Mouse (Mus musculus) CH12.LX (cell line): ENCODE measurements around the gene Cyp2d11. TPM values are rescaled to one million over a fixed set of nuclear protein-coding genes. Genes with fewer than 3 reads are reported as not detected.
"Not testable (repeated sequence)": the region's sequence is repeated elsewhere in the genome, so short reads cannot be mapped to it uniquely, and the experiment has no call there.

ENCODE experiments used
- DNase-seq: peaks from one replicate; pipeline ENCODE4 v3.0.0-alpha.2; 2013; ENCODE audit errors: extremely low read depth
- H3K27ac ChIP-seq: 2 replicates; pipeline ENCODE4 v1.5.1; 2012; ENCODE audit warnings: low read depth, mild to moderate bottlenecking, control low read depth, moderate library complexity; ENCODE audit not compliant: insufficient read depth
- H3K27me3 ChIP-seq: replicated peaks from 2 replicates; pipeline ENCODE3; 2012; ENCODE audit warnings: inconsistent platforms
- H3K36me3 ChIP-seq, 2 experiments: replicated peaks in 1 of 2; 2 replicates each; pipeline versions ENCODE3 to v1.6.1; 2012; ENCODE audit warnings: inconsistent platforms in 1 of 2, low read length in 1 of 2, mild to moderate bottlenecking in 1 of 2, mixed read lengths in 1 of 2, moderate library complexity in 1 of 2; ENCODE audit not compliant: control insufficient read depth in 1 of 2, insufficient read depth in 1 of 2
- H3K4me1 ChIP-seq, 2 experiments: 2 replicates each; pipeline ENCODE4 v1.6.1; 2012; ENCODE audit warnings: inconsistent platforms in 1 of 2, moderate library complexity in 1 of 2; ENCODE audit not compliant: insufficient read depth in 2 of 2, control insufficient read depth in 1 of 2
- H3K4me2 ChIP-seq: 2 replicates; pipeline ENCODE4 v1.6.1; 2012; ENCODE audit warnings: low read depth, mild to moderate bottlenecking, control low read depth; ENCODE audit not compliant: poor library complexity, insufficient read depth, severe bottlenecking
- H3K4me3 ChIP-seq, 3 experiments: fragments of 150-350 bp in 1 of 3; sonication (generic) in 1 of 3; replicated peaks in 1 of 3; 2 replicates each; pipeline versions ENCODE3 to v1.5.1; 2011 to 2012; ENCODE audit warnings: low read depth in 2 of 3, low read length in 2 of 3, mild to moderate bottlenecking in 2 of 3, moderate library complexity in 2 of 3, control low read depth in 1 of 3, improper control_type of control experiment in 1 of 3, inconsistent platforms in 1 of 3, mixed read lengths in 1 of 3; ENCODE audit not compliant: poor library complexity in 1 of 3
- H3K79me2 ChIP-seq: replicated peaks from 2 replicates; pipeline ENCODE4 v1.6.1; 2012; ENCODE audit warnings: mild to moderate bottlenecking, moderate library complexity; ENCODE audit not compliant: control insufficient read depth, poor library complexity, insufficient read depth, severe bottlenecking; ENCODE audit errors: extremely low read depth
- H3K9ac ChIP-seq: 2 replicates; pipeline ENCODE4 v1.6.1; 2012; ENCODE audit warnings: low read depth, mild to moderate bottlenecking, control low read depth, moderate library complexity; ENCODE audit not compliant: insufficient read depth
- H3K9me3 ChIP-seq: replicated peaks from 2 replicates; pipeline ENCODE3; 2012; ENCODE audit warnings: low read length, inconsistent platforms, mixed read lengths
- CTCF ChIP-seq, 2 experiments: IDR thresholded peaks in 1 of 2; conservative IDR thresholded peaks in 1 of 2; 2 replicates each; pipeline ENCODE4 v1.5.1; 2011 to 2012; ENCODE audit warnings: low read depth in 2 of 2, low read length in 2 of 2, improper control_type of control experiment in 1 of 2, inconsistent platforms in 1 of 2, mild to moderate bottlenecking in 1 of 2, moderate library complexity in 1 of 2
- ELF1 ChIP-seq: IDR thresholded peaks from 2 replicates; pipeline ENCODE4 v1.6.1; 2014; ENCODE audit warnings: low read depth, mild to moderate bottlenecking, inconsistent platforms, low read length, improper control_type of control experiment
- GABPA ChIP-seq: IDR thresholded peaks from 2 replicates; pipeline ENCODE4 v1.6.1; 2012; ENCODE audit warnings: low read depth, low read length, improper control_type of control experiment, inconsistent platforms; ENCODE audit not compliant: insufficient replicate concordance
- IRF4 ChIP-seq: IDR thresholded peaks from 2 replicates; pipeline ENCODE4 v1.6.1; 2014; ENCODE audit warnings: low read depth, mild to moderate bottlenecking, inconsistent platforms, low read length, improper control_type of control experiment
- JUN ChIP-seq: IDR thresholded peaks from 2 replicates; pipeline ENCODE4 v1.6.1; 2011; ENCODE audit warnings: low read depth, mild to moderate bottlenecking, low read length, improper control_type of control experiment, moderate library complexity; ENCODE audit not compliant: insufficient read depth
- KAT2A ChIP-seq: IDR thresholded peaks from 2 replicates; pipeline ENCODE4 v1.6.1; 2012; ENCODE audit warnings: low read length, improper control_type of control experiment, inconsistent platforms; ENCODE audit not compliant: insufficient replicate concordance
- MAFK ChIP-seq: IDR thresholded peaks from 2 replicates; pipeline ENCODE4 v1.6.1; 2011; ENCODE audit warnings: low read length, improper control_type of control experiment; ENCODE audit not compliant: insufficient replicate concordance
- MAX ChIP-seq: IDR thresholded peaks from 2 replicates; pipeline ENCODE4 v1.6.1; 2011; ENCODE audit warnings: low read length, improper control_type of control experiment
- MAZ ChIP-seq: IDR thresholded peaks from 2 replicates; pipeline ENCODE4 v1.6.1; 2012; ENCODE audit warnings: low read depth, mild to moderate bottlenecking, inconsistent platforms, low read length, improper control_type of control experiment, moderate library complexity
- MEF2A ChIP-seq: IDR thresholded peaks from 2 replicates; pipeline ENCODE4 v1.6.1; 2014; ENCODE audit warnings: low read depth, mild to moderate bottlenecking, inconsistent platforms, low read length, improper control_type of control experiment, borderline replicate concordance
- MXI1 ChIP-seq: IDR thresholded peaks from 2 replicates; pipeline ENCODE4 v1.6.1; 2011; ENCODE audit warnings: mild to moderate bottlenecking, low read depth, low read length, improper control_type of control experiment
- NRF1 ChIP-seq: IDR thresholded peaks from 2 replicates; pipeline ENCODE4 v1.6.1; 2014; ENCODE audit warnings: low read depth, mild to moderate bottlenecking, inconsistent platforms, low read length, improper control_type of control experiment, moderate library complexity
- POLR2A ChIP-seq: IDR thresholded peaks from 2 replicates; pipeline ENCODE4 v1.6.1; 2011; ENCODE audit warnings: low read depth, mild to moderate bottlenecking, improper control_type of control experiment, low read length
- RAD21 ChIP-seq: IDR thresholded peaks from 2 replicates; pipeline ENCODE4 v1.6.1; 2011; ENCODE audit warnings: low read depth, mild to moderate bottlenecking, low read length, improper control_type of control experiment, moderate library complexity
- RCOR1 ChIP-seq: conservative IDR thresholded peaks from 2 replicates; pipeline ENCODE4 v1.6.1; 2012; ENCODE audit warnings: low read depth, mild to moderate bottlenecking, inconsistent platforms, low read length, improper control_type of control experiment
- SIN3A ChIP-seq: IDR thresholded peaks from 2 replicates; pipeline ENCODE4 v1.6.1; 2012; ENCODE audit warnings: low read length, improper control_type of control experiment, inconsistent platforms
- SMC3 ChIP-seq: IDR thresholded peaks from 2 replicates; pipeline ENCODE4 v1.6.1; 2011; ENCODE audit warnings: low read depth, low read length, improper control_type of control experiment
- TBP ChIP-seq: conservative IDR thresholded peaks from 2 replicates; pipeline ENCODE4 v1.6.1; 2011; ENCODE audit warnings: low read depth, low read length, improper control_type of control experiment
- TCF12 ChIP-seq: IDR thresholded peaks from 2 replicates; pipeline ENCODE4 v1.6.1; 2014; ENCODE audit warnings: low read depth, mild to moderate bottlenecking, inconsistent platforms, low read length, improper control_type of control experiment
- USF1 ChIP-seq: IDR thresholded peaks from 2 replicates; pipeline ENCODE4 v1.6.1; 2014; ENCODE audit warnings: low read depth, mild to moderate bottlenecking, inconsistent platforms, low read length, improper control_type of control experiment
- ZNF384 ChIP-seq: IDR thresholded peaks from 2 replicates; pipeline ENCODE4 v1.6.1; 2012; ENCODE audit warnings: low read depth, low read length, improper control_type of control experiment, inconsistent platforms
- dilution Hi-C: fragments of 300-500 bp; cut with MboI; formaldehyde crosslinking; loops from 2 replicates; pipeline ENCODE4 v1.14.3; 2020; ENCODE audit warnings: low sequenced_read_pairs; ENCODE audit not compliant: extremely low pct_unique_long_range_greater_than_20kb, extremely low pct_ligation_motif_present
- in situ Hi-C: fragments of 300-500 bp; cut with MboI; formaldehyde crosslinking; loops from 3 replicates; pipeline ENCODE4 v1.14.3; 2019; ENCODE audit warnings: low sequenced_read_pairs, low pct_ligation_motif_present, low pct_unique_long_range_greater_than_20kb, mixed read lengths
- polyA plus RNA-seq: library from polyadenylated mRNA; unstranded; fragments of >175 nt; gene quantifications from 2 replicates; pipeline ENCODE4 v1.2.1, GENCODE M21; 2012; ENCODE audit warnings: low read depth; ENCODE audit not compliant: insufficient read length
- total RNA-seq, 2 experiments: library from RNA; depleted of rRNA; stranded (reverse); fragments of 300-350 nt in 1 of 2; fragments of >200 nt in 1 of 2; gene quantifications; 2 replicates each; pipeline ENCODE4 v1.2.3; 2012 to 2014

The Cyp2d11 gene
- total RNA-seq (2012; rRNA removed) (not detected in 2 replicates), total RNA-seq (2014; rRNA removed) (not detected in 2 replicates), polyA plus RNA-seq (not detected in 2 replicates)

DNA sequence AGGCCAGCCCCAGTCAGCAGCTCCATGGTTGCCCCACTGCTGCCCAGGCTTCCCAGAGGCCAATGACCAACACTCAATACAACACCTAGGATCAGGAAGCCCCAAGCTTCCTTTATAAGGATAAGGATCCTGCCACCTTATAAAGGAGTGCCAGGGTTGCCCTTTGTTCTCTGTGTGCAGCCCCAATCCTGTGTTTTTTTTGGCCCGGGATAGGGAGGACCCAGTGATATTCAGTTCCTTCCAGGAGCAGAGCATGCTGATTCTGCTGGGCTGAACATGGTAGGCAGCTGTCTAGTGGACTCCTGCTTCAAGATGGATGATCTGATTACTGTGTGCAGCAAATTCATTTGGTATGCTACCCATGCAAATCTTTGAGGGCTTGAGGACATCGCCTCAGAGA lies at the start of gene Cyp2d11:
Gene Cyp2d11, minus strand, starts transcription at position 101 of the 400 bp plus-strand sequence.
- H3K4me2 ChIP-seq, H3K4me1 ChIP-seq, H3K36me3 ChIP-seq, DNase-seq, dilution Hi-C loops, H3K27ac ChIP-seq, H3K9ac ChIP-seq, H3K4me3 ChIP-seq, H3K9me3 ChIP-seq, in situ Hi-C loops, H3K79me2 ChIP-seq: not testable (repeated sequence)
- peaks cover 23% of the 10 kb centered on the region for H3K27me3 ChIP-seq

DNA sequence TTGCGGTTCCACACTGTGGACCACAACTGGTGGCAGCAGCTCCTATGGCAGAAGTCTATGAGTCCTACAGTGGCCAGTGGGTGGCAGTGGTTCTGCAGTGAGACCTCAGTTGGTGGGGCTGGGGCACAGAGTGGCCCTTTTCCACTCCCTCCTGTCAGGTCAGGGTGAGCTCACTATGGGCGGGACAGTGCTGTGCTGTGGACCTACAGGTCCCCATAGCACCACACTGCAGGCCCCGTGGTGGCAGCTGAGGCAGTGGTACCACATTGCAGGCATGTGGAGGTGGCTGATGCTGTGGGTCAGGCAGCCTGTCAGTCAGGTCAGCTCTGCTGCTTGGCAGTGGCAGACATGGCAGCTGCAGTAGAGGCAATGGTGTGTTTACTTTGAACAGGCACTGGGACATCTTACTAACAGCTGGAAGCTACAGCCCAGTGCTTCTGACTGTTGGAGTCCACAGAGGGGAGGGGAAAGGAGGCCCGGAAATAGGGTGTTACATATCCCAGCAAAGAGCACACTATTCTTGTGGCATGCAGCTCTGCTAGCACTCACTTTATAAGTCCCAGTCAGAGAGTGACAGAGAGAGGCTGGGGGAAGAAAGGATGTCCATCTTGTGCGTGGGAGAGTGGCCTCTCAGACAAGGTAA lies 44.3 kb upstream of the Cyp2d11 start:
- Histone ChIP-seq H3K27me3 (peaks cover 79% of the 10 kb centered on the region), H3K4me3 (no peak overlapping the region), H3K79me2 (no peaks in the 10 kb centered on the region), H3K27ac (no peak overlapping the region), H3K4me2 (no peak overlapping the region), H3K9me3 (peaks cover 7% of the 10 kb centered on the region), H3K36me3 (no peaks in the 10 kb centered on the region), H3K9ac (no peak overlapping the region), H3K4me1 (no peaks in the 10 kb centered on the region)
- dilution Hi-C loops, result no loop called here
- TF ChIP-seq JUN, result no peak
- no peak for TF ChIP-seq GABPA
- TF ChIP-seq POLR2A, result no peak
- no peak for TF ChIP-seq RCOR1
- TF ChIP-seq MEF2A, result no peak
- TF ChIP-seq MXI1, result no peak
- TF ChIP-seq RAD21, result peak; percentile 35
- TF ChIP-seq TBP, result no peak
- TF ChIP-seq SMC3, result peak; percentile 19; the same call in 1 of the 2 replicates
- TF ChIP-seq TCF12, result no peak
- no peak for TF ChIP-seq ELF1
- no peak for TF ChIP-seq KAT2A
- TF ChIP-seq MAZ, result no peak
- no peak for TF ChIP-seq SIN3A
- peak in 1 of 2 experiments; percentile 43; a peak in 2 of 4 replicates for TF ChIP-seq CTCF (conservative IDR thresholded peaks at IDR 0.05 in 1 of 2, IDR thresholded peaks at IDR 0.05 in 1 of 2; ENCODE audit: low read depth in 2 of 2, low read length in 2 of 2)
- no peak for TF ChIP-seq MAFK
- TF ChIP-seq USF1, result no peak
- no peak for TF ChIP-seq MAX
- no peak for TF ChIP-seq IRF4
- no peak for TF ChIP-seq NRF1
- TF ChIP-seq ZNF384, result no peak
- DNase-seq, result no peak
- in situ Hi-C loops, result no loop called here
